ENCODE assay signal across 8 mouse cellular contexts in genomic region chr11:114667932-114668285, GRCm38 (mm10). TPM values are rescaled to one million over a fixed set of nuclear protein-coding genes. Genes with fewer than 3 reads are reported as not detected.
A peak's percentile ranks its signal among the peaks of the same experiment; 100 is the strongest.
DNase-seq lines count a peak whose midpoint lies in the region; ATAC-seq and TF ChIP-seq lines count a peak whose summit lies in the region.
"Not testable (repeated sequence)": the region's sequence is repeated elsewhere in the genome, so short reads cannot be mapped to it uniquely, and the experiment has no call there.

No protein-coding gene starts in this region.

- H3K27me3 ChIP-seq in lung, postnatal 0 days (replicated peaks; ENCODE audit: insufficient read depth, low read length), result not testable (repeated sequence)

- TF ChIP-seq POLR2A in bone marrow, adult 2 months (IDR thresholded peaks at IDR 0.05; ENCODE audit: borderline replicate concordance, control insufficient read depth, low read depth, low read length), result not testable (repeated sequence)

- not testable (repeated sequence) for H3K9me3 ChIP-seq in lung, postnatal 0 days (ENCODE audit: low read length)

- WGBS in bone marrow, adult 2 months, result 20% methylated on average over 11 of the region's 11 CpGs
- WGBS in lung, postnatal 0 days, result 22% methylated on average over 11 of the region's 11 CpGs

- H3K9ac ChIP-seq in lung, postnatal 0 days (replicated peaks; ENCODE audit: low read depth), result not testable (repeated sequence)

- peak; percentile 67 for DNase-seq in CD4-positive, CD25-positive, alpha-beta regulatory T cell, adult 2 months (ENCODE audit: low read depth, low spot score)
- peak; percentile 62 for DNase-seq in embryo, embryonic 10 days (ENCODE audit: low spot score)
- DNase-seq in heart, postnatal 4 days, result peak; percentile 52
- DNase-seq in layer of hippocampus, adult 2 months (ENCODE audit: low spot score in 2 of 2), result not testable (repeated sequence)
- DNase-seq in lung, postnatal 0 days (ENCODE audit: low spot score), result peak; percentile 42
- DNase-seq in natural killer cell, adult 2 months (ENCODE audit: low spot score in 2 of 2), result peak; percentile 32 to 44
- DNase-seq in thymus, postnatal 10 days (ENCODE audit: low spot score in 2 of 2), result peak; percentile 49 to 52

- TF ChIP-seq EP300 in lung, postnatal 0 days (IDR thresholded peaks at IDR 0.05), result not testable (repeated sequence)

- not testable (repeated sequence) for ATAC-seq in lung, postnatal 0 days

- H3K36me3 ChIP-seq in lung, postnatal 0 days (ENCODE audit: insufficient read depth, low read length), result peaks cover 11% of the 10 kb centered on the region; the same call in 1 of the 2 replicates

- not testable (repeated sequence) for H3K27ac ChIP-seq in bone marrow, adult 2 months (ENCODE audit: control insufficient read depth, insufficient read depth, low read depth, low read length, poor library complexity); layer of hippocampus, adult 2 months; lung, postnatal 0 days (ENCODE audit: low read length)

- not testable (repeated sequence) for H3K4me3 ChIP-seq in bone marrow, adult 2 months (replicated peaks; ENCODE audit: control insufficient read depth, low read depth, low read length); layer of hippocampus, adult 2 months; lung, postnatal 0 days (ENCODE audit: low read depth, low read length)

- H3K4me2 ChIP-seq in lung, postnatal 0 days (replicated peaks; ENCODE audit: low read depth, low read length), result not testable (repeated sequence)

- not testable (repeated sequence) for H3K4me1 ChIP-seq in bone marrow, adult 2 months (ENCODE audit: control insufficient read depth, insufficient read depth, low read length); lung, postnatal 0 days (ENCODE audit: insufficient read depth, low read depth, low read length)

- TF ChIP-seq CTCF in bone marrow, adult 2 months (IDR thresholded peaks at IDR 0.05; ENCODE audit: control insufficient read depth, insufficient read depth, low read length), result peak; percentile 19; the same call in 1 of the 2 replicates
- 0 out of 2 replicates have a peak, but pooled peaks have one; percentile 66 for TF ChIP-seq CTCF in layer of hippocampus, adult 2 months (conservative IDR thresholded peaks at IDR 0.05)
- TF ChIP-seq CTCF in lung, postnatal 0 days (IDR thresholded peaks at IDR 0.05), result peak; percentile 49

RNA-seq across cellular contexts. Expression of gene Rpl38, which starts 0.4 kb away (rescaled TPM):
- polyA plus RNA-seq in bone marrow, adult 2 months (2011; ENCODE audit: insufficient read depth, insufficient read length, low replicate concordance, missing spikeins), result 2,536 and 3,301 TPM in 2 replicates
- 100 to 1,000 TPM; 922 to 952 TPM for total RNA-seq in heart, postnatal 4 days (2021)
- 100 to 1,000 TPM; 905 to 943 TPM for total RNA-seq in layer of hippocampus, adult 2 months (2021)
- 728 and 824 TPM in 2 replicates for polyA plus RNA-seq in lung, postnatal 0 days (2015; fragmentation: Nextera tagmentation; extraction: Ambion mirVana)

RNA-seq across cellular contexts. Expression of gene Ttyh2, which starts 7.3 kb away (rescaled TPM):
- 1.6 and 2.6 TPM in 2 replicates for polyA plus RNA-seq in bone marrow, adult 2 months (2011; ENCODE audit: insufficient read depth, insufficient read length, low replicate concordance, missing spikeins)
- total RNA-seq in heart, postnatal 4 days (2021), result 10 to 100 TPM; 27.4 to 27.7 TPM
- 10 to 100 TPM; 24.4 to 27.8 TPM for total RNA-seq in layer of hippocampus, adult 2 months (2021)
- 20.1 and 22.3 TPM in 2 replicates for polyA plus RNA-seq in lung, postnatal 0 days (2015; fragmentation: Nextera tagmentation; extraction: Ambion mirVana)

RNA-seq across cellular contexts. Expression of gene Dnaic2, which starts 59.3 kb away (rescaled TPM):
- not detected in 2 replicates for polyA plus RNA-seq in bone marrow, adult 2 months (2011; ENCODE audit: insufficient read depth, insufficient read length, low replicate concordance, missing spikeins)
- total RNA-seq in heart, postnatal 4 days (2021), result under 1 TPM; 0.79 to 0.88 TPM
- total RNA-seq in layer of hippocampus, adult 2 months (2021), result 1 to 10 TPM; 1.4 to 1.5 TPM
- polyA plus RNA-seq in lung, postnatal 0 days (2015; fragmentation: Nextera tagmentation; extraction: Ambion mirVana), result 6.4 and 7.3 TPM in 2 replicates
